Mouse (Mus musculus): ENCODE data around the gene Zfp667.

- no peak for TF ChIP-seq CTCF (IDR thresholded peaks at IDR 0.05; ENCODE audit: low read depth)
- no peak for TF ChIP-seq EP300 (IDR thresholded peaks at IDR 0.05; ENCODE audit: low read depth)
These were observed 31.9 kb upstream of the Zfp667 start for GRCm38 (mm10) chr7:6254451-6254850.
